Mouse (Mus musculus) right cerebral cortex, adult 18-20 months (tissue): ENCODE measurements around the gene Trappc5.

ENCODE experiments used
- DNase-seq: peaks from one replicate; pipeline ENCODE4 v3.0.0; 2022; ENCODE audit warnings: mixed read lengths

Gene Trappc5

DNA sequence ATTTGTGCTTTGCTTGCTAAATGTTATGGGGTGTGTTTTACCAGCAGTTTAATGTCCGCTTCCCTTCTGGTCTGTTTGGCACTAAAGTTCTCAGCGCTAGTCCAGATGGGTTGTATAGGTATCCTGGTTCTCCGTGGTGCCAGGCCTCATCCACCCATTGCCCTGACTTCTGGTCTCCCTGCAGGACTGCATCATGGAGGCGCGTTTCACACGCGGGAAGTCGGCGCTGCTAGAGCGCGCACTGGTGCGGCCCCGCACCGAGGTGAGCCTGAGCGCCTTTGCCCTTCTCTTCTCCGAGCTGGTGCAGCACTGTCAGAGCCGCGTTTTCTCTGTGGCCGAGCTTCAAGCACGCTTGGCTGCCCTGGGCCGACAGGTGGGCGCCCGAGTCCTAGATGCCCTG is 2.7 kb downstream of the Trappc5 start:
- DNase-seq: no peak

DNA sequence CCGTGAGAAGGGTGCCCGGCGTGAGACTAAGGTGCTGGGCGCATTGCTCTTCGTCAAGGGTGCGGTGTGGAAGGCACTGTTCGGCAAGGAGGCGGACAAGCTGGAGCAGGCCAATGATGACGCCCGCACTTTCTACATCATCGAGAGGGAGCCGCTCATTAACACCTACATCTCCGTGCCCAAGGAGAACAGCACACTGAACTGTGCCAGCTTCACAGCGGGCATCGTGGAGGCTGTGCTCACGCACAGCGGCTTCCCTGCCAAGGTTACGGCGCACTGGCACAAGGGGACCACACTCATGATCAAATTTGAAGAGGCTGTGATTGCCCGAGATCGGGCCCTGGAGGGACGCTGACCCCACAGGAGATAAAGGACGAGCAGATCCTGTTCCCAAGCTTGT is 3.1 kb downstream of the Trappc5 start:
- DNase-seq: no peak

DNA sequence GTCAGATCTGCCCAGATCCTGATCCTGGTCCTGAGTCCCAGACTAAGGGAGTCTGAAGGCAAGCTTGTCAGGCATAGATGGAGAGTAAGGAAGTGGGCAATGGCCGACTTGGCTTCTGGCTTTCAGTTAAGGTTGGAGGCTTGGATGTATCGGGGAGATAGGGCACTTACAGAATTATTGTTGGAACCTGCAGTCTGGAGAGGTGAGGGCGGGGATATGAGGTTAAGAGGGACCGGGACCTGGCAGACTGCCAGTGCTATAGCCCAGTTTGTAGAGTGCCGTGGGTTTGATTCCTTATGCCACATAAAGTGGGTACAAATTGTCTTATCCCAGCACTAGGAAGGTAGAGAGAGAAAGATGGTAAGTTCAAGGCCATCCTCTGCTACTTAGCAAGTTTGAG is 3.6 kb downstream of the Trappc5 start:
- DNase-seq: no peak

DNA sequence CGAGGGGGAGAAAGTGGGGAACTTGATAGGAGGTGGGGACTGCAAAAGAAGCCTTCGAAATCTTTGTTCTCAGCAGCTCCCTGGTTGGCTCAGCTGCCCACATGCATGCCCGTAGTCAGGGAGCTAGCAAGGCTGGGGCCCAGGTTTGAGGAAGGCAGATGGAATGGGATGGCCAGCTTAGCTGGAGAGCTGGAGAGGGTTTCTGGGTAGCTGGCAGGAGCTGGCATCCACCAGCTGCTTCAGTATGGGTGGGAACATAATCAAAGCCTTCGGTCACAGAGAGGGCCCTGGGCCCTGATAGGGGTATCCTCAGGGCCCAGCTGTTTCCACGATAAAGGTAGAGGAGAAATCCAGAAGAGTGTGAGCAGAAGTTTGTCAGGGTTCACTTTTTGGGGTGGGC is 6.3 kb downstream of the Trappc5 start:
- no peak for DNase-seq

DNA sequence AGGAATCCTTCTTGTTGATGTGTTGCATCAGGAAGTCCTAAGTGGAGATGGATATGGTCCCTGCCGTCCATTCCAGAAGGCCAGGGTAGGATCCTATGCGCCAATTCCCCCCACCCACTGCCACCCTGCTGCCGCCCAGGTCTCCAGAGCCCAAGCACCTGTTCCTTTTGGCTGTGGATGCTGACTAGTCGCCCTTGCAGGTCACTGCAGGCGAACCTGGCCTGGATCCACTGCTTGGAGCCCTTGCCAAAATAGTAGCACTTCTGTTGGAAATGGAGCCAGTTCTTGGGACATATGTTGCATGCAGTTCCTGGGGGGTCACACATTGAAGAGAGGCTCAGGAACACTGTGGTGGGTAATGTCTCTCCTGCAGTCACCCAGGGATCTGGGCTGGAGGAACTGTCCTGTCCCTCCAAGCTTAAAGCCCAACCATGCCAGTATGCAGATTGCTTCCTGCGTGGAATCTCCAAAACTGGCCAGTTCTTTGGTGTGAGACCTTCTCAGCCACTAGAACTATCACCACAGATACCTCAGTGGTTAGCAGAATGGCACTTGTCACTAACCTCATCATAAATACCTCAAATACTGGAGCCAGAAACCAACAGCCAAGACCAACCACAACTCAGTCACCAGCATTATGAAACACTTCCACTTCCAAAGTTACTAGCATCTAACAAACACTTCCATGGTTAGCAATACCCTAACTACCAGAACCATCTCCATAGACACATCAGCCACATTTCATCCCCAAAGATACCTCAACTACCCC is 7.5 kb downstream of the Trappc5 start:
- DNase-seq: no peak

DNA sequence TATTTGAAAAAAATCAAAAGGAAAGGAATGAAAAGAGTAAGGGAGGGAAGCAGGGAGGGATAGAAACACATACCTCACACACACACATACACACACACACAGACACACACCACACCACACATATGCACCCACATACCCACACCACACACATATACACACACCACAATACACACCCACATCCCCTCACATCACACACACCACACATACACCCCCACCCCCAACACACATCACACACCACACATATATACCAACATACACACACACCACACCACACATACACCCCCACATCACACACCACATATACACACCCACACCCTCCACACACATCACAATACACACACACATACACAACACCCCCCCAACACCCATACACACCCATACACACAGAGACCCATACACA is 8.4 kb downstream of the Trappc5 start:
- DNase-seq: no peak

DNA sequence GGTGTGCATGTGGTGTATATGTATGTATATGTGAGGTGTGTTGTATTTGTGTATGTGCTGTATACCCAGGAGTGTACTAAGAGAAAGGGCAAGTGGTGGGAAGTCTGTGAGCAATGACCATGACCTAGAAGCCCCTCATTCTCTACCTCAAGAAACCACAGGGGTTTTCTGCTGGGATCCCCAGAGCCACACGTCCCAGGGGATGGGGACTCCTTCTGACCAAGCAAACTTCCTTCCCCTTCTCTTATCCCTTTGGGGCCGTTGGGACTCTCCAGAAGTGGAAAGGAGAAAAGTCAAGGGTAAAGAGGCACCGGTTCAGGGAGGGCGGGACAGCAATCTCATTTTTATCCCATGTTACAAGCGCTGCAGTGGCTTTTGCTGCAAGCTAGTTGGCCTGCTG is 9.3 kb downstream of the Trappc5 start:
- DNase-seq: no peak

DNA sequence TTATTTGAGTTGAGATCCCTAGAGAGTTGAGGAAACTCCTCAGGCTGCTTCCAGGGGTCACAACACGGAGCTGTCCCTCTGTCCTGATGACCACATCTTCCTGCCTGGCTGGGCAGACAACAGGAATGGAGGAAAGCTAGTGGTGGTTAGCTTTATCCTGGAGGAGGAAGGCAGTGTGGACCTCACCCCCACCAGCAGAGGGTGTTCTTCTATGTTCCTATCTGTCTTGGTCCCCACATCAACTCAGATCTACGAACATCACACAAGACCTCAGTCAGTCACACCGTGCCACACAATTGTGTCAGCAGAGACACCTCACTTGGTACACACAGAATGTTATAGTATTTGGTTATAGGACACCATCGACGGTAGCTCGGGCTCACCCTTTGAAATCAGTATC is 11.4 kb downstream of the Trappc5 start:
- no peak for DNase-seq

DNA sequence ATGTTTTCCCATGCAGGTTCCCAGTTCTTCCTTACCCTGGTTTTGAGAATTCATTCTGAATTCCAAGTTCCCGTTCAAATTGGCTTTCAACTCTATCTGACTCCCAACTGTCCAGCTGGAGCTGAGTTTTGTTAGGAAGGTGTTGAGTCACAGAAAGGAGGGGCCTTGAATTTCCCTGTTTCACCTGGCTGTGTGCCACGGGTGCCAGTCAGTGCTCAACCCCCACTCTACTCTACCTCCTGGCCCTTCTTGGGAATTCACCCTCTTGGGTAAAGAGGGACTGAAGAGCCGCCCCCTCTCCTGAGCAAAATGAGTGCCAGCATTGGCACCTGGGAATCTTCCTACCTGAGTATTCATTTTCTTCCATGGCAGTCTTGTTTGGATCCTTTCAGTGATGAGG is 14.7 kb downstream of the Trappc5 start:
- DNase-seq: no peak

DNA sequence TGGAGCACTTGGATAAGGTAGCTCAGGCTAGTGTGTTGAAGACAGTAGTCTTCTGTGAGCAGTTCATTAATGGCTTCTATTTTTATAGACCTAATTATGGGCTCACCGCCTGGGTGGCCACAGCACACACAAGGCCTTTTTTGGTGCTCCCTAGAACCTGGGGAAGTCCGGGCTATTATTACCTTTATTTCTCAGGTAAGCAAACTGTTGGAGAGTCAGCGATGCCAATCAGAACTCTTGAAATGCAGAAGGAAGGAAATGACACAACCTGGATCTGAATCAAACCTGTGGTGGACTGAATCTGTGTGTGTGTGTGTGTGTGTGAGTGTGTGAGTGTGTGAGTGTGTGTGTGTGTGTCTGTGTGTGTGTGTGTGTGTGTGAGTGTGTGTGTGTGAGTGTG is 18.0 kb downstream of the Trappc5 start, which contains the start of gene Fcer2a:
Gene Fcer2a, minus strand, starts transcription at position 55 of the 400 bp plus-strand sequence.
- DNase-seq: no peak

DNA sequence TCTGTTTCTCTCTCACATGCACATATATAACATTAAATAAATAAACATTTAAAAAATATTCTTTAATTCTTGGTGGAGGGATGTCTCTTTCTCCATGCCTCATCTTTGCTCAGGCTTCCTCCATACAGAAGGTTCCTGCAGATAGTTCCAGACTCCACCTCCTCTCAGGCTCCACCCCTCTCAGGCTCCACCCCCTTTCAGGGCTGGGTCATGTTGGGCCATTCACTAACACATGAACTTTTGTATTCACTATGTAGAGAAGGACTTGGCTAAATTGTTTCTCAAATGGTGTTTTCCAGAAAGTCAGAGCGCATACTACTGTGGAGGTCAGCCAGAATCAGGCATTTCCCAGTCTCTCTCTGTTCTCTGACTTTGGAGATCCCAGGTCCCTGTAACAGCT is 25.4 kb downstream of the Trappc5 start:
- DNase-seq: no peak

DNA sequence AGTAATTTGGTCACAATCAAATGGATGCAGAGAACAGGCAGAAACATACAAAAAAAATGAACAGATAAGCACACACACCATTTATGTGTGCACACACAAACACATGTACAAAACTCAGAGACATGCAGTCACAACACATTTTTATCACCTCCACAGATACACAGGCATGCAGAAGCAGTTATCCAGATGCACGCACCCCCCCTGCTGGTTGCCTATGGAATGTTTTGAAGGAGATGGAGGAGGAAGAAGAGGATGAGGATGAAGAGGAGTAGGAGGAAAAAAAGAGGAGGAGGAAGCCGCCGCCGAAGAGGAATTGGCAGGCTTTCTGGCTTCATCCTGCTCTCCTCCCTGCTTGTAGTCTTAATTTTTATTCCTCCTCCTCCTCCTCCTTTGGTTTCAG is 29.6 kb downstream of the Trappc5 start:
- DNase-seq: peak; percentile 40

DNA sequence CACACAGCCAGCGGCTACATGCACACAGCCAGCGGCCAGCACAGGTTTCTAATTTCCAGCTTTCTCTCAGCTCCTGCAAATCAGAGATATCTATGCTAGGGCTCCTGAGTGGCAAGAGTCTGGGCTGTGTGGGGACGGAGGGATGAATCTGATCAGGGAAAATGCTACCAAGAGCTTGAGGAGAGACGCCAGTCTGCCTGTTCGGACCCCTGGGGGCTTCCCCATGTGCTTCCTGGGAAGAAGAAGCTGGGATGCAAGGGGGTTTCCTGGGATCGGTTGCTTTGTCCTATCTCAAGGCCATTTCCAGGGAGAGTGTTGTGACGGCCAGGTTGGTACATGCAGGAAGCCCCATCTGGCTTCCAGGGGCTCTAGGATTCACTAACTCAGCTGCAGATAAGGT is 31.5 kb downstream of the Trappc5 start:
- no peak for DNase-seq

DNA sequence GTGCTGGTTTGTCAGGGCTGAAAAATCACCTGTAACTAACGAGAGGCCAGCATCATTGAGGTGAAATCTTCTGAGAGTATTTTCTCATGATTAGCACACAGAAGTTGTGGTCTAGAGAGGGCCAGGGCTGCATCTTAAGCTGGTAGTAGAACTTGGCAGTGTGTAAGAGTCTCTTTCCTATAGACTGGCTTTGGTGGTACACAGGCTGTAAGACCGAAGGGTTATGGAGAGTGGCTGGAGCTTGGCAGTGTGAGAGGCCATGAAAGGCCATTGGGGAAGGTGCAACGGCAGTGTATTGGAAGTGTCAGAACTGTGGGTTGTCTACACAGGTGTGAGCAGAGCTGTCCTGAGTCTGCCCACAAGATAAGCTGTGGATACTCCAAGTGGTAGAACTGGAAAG is 34.2 kb downstream of the Trappc5 start:
- DNase-seq: no peak

DNA sequence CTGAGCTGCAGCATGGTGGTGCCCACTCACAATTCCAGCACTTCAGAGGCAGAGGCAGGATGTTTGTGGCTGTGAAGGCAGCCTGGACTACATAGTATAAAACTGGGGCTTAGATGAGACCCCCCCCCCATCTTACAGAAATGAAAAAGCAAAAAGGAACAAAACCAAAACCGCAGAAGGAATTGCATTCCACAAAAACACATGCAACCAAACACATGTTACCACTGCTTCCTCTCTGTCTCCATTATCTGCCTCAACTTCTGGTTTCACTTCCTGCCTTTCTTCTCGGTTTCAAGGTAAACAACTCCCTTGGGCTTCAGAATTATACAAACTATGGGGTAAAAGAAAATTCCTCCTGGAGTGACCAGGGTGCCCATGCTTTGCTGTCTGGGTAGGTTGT is 35.5 kb downstream of the Trappc5 start:
- no peak for DNase-seq

DNA sequence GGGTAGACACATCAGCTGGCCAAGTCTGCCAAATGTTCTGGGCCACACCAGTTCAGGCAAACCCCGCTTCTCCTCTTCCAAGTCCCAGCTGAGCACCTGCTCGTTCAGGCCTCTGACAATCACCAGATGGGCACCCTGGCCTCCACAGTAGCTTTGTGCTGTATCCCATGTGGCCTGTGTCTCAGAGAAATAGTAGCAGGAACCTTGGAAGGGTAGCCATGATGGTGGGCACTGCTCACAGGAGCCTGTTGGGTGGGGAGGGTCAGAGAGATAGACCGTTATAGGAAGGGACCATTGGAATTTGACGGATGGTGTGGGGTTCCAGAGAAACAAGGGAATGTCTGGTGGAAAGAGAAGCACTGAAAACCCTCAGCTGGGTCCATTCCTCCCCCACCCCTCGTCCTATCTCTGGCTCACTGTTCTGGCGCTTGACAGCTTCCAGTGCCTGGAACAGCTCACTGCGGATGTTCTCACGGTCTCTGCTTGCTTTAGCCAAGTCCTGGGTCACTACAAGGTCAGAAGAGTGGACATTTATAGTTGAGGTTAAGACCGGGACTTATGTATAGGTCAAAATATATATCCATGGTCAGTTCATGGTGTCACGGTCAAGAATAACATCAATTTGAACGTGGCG is 41.3 kb downstream of the Trappc5 start:
- no peak for DNase-seq

DNA sequence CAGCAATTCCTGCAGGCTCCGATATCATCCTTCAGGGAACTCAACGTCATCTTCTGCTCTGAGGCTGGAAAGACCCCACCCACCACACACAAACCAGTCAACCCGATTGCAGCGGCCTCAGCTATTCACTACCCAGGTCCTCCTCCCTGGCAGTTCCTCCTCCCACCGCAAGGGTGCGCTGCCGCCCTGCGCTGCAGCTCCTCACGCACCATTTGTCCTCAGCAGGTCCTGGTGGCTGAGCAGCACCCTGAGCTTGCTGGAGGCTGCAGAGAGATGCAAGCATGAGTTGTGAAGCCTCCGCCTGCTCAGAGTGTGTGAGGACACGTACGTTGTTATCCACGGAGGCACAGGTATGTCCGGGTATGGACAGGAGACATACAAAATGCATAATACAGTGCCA is 42.5 kb downstream of the Trappc5 start:
- peak; percentile 66 for DNase-seq

DNA sequence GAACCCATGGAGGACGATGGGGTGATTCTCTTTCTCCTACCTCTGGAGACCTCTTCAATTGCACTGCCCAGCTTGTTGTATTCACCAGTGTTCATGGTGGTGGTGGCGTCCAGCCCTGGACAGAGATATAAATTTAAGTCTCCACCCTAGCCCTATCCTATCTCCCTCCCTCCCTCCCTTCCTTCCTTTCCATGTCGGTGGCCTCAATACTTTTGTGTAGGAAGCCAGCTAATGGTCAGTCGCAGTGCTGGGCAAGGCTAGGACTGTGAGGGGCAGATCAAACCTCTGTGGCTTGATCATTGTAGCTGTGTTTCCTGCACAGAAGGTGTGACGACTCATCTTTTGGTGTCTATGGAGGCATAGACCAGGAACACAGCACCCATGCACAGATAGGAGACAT is 44.5 kb downstream of the Trappc5 start, which contains the start of gene Clec4g:
Gene Clec4g, minus strand, starts transcription at position 101 of the 400 bp plus-strand sequence.
- DNase-seq: no peak

DNA sequence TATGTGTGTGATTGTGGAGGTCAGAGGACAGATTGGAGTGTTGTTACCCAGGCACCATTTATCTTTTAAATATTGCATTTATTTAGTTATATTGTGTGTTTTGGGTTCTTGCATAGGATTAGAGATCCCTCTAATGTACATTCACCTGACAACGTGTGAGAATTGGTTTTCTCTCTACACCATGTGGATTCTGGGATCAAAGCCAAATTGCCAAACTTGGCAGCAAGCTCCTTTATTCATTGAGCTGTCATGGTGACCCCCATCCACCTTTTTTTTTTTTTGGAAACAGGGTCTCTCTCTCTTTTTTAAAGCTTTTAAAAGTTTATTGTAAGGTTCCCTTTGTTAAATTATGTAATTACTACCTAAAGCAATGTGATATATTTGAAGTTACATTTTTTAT is 44.9 kb downstream of the Trappc5 start:
- DNase-seq: no peak
